Mouse (Mus musculus): ENCODE measurements around the gene Alox5ap.

The Alox5ap gene

DNA sequence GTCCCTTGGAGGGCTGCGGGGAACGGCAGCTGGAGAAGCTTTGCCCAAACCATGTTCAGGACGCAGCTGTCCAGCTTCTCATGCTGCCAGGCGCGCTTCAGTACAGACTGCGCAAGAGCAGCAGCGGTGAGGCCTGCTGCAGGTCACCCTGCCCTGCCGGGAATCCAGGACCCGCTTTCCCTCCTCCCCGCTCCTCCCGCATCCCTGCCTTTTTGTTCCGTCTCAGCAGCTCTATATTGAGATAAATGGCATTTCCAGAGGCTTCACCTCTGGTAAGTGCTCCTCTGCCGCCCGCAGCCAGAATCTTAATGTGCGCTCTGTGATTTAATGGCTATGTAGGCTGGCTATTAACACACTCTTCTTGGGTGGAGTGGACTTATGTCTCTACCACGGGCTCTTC lies 5.5 kb upstream of the Alox5ap start:
- no peak for DNase-seq (ENCODE audit: low read depth, low spot score)

DNA sequence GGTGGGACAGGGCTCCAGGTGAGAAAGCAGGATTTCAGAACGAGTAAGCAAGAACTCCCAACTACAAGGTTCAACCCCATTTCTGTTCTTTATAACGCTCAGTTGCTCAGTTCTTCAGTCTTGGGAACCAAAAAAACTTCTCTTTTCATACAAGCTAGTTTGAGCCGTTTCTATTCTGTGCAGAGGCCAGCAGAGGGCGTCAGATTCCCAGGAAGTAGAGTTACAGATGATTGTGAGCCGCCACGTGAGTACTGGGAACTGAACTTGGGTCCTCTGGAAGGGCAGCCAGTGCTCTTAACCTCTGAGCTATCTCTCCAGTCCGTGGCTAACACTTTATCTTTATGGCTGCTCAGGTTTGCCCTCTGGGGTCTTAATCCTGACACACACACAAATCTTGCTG lies 3.1 kb upstream of the Alox5ap start:
- DNase-seq (ENCODE audit: low read depth, low spot score): peak; percentile 82

DNA sequence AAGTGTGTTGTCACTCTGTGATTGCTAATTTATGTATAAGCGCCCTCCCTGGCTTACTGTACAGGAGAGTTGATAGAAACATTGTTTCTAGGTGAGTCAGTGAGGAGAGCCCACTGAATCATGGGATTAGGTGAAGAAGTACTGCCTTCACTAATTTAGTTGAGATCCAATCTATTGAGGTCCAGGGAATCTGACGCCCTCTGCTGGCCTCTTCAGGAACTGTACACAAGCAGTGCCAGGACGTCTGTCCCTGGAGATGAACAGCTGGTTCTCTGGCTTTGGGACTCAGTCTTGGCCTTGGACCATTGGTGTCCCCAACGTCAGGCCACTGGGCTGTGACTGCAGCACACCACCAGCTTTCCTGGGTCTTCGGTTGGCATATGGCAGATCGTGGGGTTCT lies 2.7 kb upstream of the Alox5ap start:
- DNase-seq (ENCODE audit: low read depth, low spot score): peak; percentile 84

DNA sequence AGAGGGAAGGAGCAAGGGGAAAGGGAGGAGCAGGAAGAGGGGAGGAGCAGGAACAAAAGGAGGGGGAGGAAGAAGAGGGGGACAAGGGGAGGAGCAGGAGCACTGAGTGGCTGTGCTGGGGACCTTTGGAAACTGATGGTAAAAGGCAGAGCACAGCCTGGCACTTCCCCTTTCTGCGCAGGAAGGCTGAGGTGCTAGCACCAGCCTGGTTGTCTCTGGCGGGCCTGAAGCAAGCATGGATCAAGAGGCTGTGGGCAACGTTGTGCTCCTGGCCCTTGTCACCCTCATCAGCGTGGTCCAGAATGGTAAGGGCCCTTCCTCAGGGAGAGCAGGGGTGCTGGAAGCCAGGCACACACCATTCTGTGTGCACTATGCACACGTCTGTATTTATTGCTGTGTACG lies 312 bp downstream of the Alox5ap start:
- DNase-seq (ENCODE audit: low read depth, low spot score): no peak

DNA sequence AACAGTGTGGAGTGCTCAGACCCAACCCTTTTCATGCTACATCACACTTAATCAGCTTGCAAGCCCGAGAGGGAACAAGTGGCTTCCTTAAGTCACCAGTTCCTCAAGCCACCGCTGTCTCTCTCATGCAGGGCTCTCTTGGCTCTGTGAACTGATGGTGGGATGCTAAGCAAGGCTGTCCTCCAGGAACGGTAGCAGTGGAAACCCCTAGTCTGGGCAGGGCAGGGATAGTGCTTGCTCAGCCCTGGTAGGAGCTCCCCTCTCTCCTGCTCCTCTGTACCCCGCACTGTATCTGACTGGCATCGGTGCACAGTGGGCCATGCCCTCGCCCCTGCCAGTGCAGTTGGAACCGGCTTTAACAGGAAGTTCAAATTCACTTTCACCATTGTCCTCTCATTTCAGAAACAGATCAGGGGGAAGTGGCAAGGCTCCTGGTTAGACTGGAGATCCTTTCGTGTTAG lies 2.2 kb downstream of the Alox5ap start:
- no peak for DNase-seq (ENCODE audit: low read depth, low spot score)

DNA sequence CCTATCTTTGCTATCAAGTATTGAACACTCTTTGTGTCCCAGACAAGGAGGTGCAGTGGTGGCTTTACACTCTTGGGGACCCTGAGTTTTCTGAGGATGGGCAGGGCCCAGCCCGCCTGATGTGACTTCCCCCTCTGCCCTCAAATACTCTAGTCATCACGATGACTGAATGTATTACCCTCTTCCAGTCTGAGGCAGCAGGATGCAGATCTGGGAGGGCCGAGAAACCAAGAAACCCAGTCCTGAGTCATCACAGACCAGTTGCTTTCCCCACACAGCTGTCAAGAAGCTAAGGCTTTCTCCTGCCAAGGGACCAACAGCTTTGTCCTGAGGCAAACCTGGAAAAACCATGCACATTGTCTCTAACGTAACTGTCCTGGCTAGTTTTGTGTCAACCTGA lies 2.9 kb downstream of the Alox5ap start:
- DNase-seq (ENCODE audit: low read depth, low spot score): no peak

DNA sequence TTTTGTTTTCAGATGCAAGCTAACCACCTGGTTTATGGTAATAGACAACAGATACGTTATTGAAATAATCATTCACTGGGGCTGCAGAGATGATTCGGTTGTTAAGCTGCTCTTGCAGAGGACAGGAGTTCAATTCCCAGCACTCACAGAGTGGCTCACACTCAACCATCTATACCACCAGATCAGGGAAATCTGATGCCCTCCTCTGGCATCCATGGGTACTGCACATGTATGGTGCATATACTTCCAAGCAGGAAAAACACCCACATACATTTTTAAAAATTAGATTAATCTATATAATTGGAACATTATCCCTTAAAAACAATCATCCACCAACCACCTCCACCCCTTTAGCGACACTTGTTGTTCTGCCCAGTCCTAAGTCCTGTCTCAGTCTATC lies 6.7 kb downstream of the Alox5ap start:
- DNase-seq (ENCODE audit: low read depth, low spot score): peak; percentile 54

DNA sequence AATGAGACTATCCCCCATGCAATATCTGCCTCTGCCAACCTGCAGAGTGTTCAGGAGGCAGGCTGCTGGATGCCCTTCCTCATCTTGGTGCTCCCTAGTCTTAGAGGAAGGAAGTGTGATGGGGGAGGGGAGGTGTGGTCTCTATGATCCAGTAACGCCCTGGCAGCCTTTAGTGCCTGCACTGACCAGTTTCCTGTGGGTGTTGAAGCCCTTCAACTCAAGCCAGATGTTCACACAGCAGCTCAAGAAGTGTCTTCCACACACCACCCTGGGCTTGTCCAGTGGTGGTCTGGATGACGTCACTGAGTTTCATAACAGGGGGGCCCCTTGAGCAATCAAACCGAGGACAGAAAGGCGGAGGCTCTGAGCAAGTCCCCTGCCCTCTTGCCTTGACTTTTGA lies 8.0 kb downstream of the Alox5ap start:
- no peak for DNase-seq (ENCODE audit: low read depth, low spot score)

DNA sequence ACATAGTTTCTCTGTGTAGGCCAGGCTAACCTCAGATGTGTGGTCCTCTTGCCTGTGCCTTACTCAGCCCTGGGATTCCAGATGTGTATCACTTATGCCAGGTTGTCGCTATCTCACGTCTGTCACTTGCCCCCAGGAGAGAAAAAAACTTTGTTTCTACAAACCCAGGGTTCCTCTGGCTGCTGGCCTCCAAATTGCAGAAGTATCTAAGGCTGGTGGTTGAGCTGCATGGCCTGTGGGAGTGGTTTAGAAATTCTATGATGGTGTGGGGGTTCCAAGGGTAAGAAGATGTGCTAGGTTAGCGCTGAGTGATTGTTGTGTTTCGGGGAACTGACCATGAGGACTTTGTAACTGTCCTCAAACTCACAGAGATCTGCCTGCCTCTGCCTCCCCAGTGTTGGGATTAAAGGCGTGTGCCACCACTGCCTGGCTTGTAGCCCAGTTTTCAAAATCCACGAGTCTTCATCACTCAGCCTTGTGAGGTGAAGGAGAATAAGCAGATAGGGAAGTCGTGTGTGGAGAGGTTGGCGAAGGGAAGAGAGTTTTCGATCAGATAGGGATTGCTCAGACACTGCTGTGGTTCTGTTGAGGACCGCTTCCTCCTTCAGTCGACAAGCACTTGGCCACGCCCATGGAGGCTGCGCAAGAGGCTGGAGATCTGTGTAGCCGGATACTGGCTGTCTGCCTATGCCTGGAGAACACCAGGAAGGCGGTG lies 10.0 kb downstream of the Alox5ap start:
- peak; percentile 87 for DNase-seq (ENCODE audit: low read depth, low spot score)

DNA sequence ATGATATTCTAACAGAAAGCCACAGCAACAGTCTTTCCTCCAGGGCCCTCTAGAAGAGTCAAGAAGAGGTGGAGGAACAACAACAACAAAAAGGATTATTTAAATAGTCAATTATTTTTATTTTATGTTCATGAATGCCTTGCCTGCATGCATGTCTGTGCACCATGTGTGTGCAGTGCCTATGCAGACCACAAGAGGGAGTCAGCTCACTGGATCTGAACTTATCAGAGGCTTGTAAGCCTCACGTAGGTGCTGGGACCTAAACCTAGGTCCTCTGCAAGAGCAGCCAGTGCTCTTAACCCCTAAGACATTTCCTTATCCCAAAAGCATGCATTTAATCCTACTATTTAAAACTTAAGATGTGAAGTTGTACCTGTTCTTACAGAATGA lies 10.5 kb downstream of the Alox5ap start:
- DNase-seq (ENCODE audit: low read depth, low spot score): peak; percentile 87

DNA sequence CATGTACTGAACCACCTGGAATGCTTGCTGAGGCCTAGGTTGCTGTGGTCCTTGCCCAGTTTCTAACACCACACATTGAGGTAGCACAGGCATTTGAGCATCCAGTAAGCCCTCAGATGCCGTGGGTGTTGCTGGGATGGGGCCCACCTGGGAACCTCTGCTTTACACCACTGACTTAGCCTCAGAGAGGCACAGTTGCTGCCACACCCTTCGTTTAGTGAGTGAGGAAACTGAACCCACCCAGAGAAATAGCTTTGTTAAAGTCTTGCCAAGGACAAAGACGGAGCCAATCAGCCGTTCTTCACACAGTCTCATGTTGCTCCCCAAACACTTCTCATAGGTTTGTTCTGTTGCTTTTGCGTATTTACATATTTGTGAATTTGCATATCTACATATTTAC lies 13.0 kb downstream of the Alox5ap start:
- DNase-seq (ENCODE audit: low read depth, low spot score): peak; percentile 74

DNA sequence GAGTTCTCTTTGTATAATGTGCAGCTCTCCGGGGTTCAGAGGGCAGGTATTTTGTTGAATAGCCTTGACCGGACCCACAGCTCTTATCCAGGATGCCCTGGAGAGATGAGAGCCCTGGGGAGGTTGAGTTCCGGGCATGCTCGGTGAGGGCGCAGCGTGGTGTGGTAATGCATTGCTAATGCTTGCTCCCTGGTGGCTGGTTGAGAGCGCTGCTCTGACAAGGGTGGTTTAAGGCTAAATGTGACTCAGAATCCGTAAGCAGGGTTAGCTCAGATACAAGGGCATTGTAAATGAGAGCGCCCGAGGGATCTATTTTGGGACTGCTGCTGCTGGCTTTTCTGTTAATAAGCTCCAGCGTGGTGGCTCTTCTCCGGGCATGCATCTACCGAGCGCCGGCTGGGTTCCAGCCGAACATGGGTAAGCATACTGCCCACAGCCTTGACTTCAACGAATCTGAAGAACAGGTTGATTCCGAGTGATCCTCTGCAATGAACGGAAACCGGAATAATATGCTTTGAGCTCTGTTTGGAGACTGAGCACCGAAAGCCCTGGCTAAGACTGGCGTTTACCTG lies 14.8 kb downstream of the Alox5ap start:
- DNase-seq (ENCODE audit: low read depth, low spot score): peak; percentile 69

DNA sequence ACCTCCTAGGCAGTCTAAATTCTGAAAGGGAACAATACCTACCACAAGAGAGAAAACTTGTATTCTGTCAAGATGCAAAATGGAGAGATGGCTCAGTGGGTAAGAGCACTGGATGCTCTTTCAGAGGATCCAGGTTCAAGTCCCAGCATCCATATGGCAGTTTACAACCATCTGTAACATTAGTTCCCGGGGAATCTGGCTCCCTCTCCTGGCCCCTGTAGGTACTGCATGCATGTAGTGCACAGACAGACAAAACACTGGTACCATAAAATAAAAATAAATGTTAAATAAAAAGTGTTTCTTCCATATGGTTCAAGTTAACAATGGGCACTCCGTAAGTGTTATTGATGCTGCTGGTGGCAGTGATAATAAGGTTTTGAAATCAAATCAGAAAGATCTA lies 18.4 kb downstream of the Alox5ap start:
- DNase-seq (ENCODE audit: low read depth, low spot score): peak; percentile 64

DNA sequence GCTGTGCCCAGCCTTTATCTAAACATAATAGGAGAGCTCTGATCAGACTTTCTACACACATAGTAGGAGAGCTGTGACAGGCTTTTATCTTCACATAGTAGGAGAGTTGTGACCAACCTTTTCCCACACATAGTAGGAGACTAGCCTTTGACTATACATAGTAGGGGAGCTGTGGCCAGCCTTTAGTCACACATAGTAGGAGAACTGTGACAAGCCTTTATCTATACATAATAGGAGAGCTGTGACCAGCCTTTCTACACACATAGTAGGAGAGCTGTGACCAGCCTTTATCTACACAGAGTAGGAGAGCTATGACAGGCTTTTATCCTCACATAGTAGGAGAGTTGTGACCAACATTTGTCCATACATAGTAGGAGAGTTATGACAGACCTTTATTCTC lies 19.3 kb downstream of the Alox5ap start:
- no peak for DNase-seq (ENCODE audit: low read depth, low spot score)

DNA sequence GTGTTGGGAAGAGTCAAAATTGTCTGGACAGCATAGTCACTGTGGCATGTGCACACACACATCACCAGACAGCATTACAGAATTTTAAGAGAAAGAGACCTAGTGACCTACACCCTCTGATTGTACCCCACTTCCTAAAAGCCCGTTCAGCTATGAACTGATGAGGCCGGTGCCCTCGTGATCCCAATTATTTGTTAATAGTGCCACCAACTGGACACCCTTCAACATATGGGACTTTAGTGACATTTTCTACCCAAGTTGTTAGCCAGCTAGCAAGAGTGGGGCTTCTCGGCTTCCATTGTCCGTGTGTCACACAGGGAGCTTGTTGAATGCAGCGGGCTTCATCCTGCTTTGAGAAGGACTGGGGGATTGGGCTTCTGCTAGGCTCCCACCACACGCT lies 21.5 kb downstream of the Alox5ap start:
- no peak for DNase-seq (ENCODE audit: low read depth, low spot score)

DNA sequence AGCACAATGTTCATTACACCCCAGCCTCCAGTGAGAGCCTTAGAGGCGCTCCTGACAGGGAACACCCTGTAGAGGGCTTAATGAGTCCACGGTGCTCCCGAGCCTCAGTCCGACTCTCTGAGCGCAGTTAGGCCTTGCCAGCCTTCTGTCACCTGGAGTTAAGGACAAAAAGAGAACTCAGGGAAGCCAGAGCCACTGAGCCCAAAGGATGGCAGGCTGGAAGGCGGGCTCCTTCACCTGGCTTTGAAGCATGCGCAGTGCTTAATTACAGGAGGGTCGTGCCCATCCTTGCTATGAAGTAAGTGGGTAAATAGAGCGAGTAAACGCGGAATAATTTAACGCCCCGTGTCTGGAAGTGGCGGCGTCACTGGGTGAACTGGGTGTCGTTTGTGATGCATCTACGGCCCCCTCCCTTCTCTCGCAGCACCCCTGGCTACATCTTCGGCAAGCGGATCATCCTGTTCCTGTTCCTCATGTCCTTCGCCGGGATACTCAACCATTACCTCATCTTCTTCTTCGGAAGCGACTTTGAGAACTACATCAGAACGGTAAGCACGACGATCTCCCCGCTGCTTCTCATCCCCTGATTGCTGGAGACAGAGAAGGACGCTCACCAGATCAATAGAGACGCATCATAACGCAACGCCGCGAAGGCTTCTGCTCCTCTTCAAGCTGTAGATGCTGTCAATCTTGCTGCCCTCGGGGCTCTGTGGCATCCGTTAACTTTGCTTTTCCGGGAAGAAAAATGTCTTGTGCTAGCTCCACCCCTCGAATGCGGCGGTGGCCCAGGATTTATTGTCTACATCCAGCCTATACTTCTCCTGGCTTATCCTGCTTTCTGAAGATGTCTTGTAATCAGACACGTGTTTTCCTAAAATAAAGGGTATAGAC lies 22.8 kb downstream of the Alox5ap start:
- DNase-seq (ENCODE audit: low read depth, low spot score): peak; percentile 47

DNA sequence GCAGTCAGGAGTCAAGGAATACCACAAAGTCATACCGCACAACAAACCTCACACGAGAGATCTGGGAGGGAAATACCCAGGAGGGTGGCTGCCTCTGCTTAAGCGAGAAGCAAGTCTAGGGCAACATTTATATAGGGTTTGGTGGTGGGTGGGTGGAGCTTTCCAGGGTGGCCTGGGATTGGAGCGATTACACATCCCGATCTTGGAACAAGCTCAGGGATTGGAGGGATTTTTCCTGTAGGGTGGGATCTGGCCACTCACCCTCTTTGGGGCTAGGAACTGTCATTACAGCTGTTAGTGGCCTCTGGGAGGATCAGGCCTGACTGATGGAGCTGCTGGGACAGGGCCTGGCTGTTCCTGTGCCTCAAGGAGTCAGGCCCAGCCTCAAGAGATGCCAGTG lies 26.7 kb downstream of the Alox5ap start:
- DNase-seq (ENCODE audit: low read depth, low spot score): peak; percentile 59

DNA sequence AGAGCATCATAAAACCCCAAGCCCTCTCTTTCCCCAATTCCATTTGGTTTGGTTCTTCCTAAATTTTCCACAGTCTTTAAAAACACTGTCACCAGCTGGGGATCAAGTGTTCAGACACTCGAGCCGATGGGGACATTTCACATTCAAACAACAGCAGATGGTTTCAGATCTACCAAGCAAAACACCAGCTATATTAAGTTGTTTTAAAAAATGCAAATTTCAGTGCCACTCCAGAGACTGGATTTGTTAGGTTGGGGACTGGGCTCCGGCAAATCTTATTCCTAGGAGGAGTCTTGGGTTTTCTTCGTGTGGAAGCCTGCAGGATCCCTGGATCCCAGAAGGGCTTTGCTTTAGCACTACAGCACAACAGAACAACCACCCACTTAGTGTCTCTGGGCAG lies 28.5 kb downstream of the Alox5ap start:
- no peak for DNase-seq (ENCODE audit: low read depth, low spot score)

DNA sequence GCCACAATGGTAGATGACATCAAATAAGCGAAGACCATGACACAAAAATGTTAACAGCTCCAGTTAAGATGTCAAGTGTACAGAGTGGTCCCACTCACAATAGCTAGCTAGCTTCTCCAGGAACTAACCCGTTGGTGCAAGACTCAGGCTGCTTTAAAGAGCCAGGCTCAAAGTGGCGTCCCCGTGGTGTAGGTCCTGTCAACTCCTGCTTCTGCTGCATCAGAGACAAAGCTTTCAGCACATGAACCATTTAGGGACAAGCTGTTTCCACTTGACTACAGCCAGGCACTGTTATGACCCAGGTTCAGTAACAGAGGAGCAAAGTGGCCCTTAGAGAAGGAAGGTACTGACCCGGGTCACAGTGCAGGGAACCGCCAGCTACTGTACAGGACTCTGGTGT lies 32.2 kb downstream of the Alox5ap start:
- DNase-seq (ENCODE audit: low read depth, low spot score): no peak

DNA sequence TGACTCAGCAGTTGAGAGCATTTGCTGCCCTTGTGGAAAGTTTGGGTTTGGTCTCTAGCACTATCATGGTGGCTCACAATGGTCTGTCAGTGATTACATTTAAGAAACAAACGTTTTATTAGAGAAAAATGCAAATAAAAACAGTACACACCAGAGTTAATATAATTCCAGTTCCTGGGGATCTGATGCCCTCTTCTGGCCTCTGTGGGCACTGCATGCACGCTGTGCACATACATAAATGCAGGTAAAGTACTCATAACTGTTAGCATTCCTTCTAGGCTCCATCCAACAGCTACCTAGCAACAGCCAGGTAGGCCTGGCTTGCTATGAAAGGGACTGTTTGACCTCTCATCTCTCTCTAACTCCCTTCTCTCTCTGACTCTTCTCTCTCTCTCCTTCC lies 32.9 kb downstream of the Alox5ap start:
- DNase-seq (ENCODE audit: low read depth, low spot score): peak; percentile 32

DNA sequence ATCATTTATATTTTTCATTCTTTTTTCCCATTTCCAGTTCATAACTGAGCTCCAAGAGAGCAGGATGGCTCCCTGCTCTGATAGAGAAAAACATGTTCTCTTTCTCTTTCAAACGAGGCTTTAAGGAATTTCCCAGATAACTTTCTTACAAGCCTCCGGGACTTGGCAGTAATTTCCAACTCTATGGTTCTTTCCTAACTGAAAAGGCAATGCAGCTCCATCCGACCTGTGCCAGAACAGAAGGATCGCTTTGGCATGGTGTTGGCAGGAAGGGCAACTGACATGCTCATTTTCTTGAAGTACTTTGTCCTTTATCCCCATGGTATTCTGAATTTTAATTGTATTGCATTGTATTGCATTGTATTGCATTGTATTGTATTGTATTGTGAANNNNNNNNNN lies 33.7 kb downstream of the Alox5ap start:
- DNase-seq (ENCODE audit: low read depth, low spot score): no peak

DNA sequence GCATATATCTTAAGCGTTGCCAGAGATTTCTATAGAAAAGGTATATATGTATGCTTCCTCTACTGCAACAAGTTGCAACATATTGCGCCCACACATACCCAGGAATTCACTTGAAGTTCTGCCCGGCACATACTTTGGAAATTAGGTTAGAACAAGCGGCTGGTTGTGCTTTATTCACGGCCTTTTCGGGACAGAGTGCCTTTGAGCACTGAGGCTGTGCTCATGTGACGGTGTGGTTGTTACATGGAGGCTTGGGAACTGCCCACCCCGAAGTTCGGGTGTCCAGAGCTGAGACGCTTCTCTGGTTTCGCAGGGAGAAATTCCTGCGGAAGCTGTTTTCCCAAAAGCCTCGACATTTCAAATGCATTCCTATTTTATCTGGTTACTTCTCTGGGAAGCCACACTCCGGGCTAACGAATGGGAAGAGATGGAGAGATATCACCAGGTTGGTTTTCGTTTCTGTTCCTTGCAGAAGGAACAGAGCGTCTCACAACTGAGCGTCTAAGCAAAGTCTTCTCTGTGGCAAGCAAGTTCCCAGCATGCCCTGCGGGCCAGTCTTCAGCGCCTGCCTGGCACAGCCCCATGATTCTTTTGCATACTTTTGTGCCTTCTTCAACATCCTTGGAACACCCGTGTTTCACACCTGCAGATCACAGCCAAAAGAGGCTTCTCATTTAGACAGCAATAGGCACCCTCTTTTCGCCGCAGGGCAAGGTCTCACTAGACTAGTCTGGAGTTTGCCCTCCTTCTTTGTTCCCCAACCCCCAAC lies 48.5 kb downstream of the Alox5ap start:
- DNase-seq (ENCODE audit: low read depth, low spot score): peak; percentile 57

Measured in ZHBTc4 (cell line).